Mouse (Mus musculus) lung, embryonic 14.5 days (tissue): ENCODE results near the gene Pten. TPM values are rescaled to one million over a fixed set of nuclear protein-coding genes. Genes with fewer than 3 reads are reported as not detected.
"Not testable (repeated sequence)": the region's sequence is repeated elsewhere in the genome, so short reads cannot be mapped to it uniquely, and the experiment has no call there.

ENCODE experiments used
- ATAC-seq: fragments of 200-750 bp; cut with Nextera tagmentation; 2 replicates; pipeline ENCODE4 v1.8.0; 2017; ENCODE audit warnings: mild to moderate bottlenecking, moderate TSS enrichment, moderate library complexity; ENCODE audit not compliant: insufficient read depth
- DNase-seq: peaks from one replicate; pipeline ENCODE4 v3.0.0-alpha.2; 2015
- H3K27ac ChIP-seq: fragments of 300-500 bp; sonication (generic); 2 replicates; pipeline ENCODE4 v1.5.1; 2014; ENCODE audit warnings: low read depth, mild to moderate bottlenecking, moderate library complexity
- H3K27me3 ChIP-seq: fragments of 300-500 bp; sonication (generic); 2 replicates; pipeline ENCODE4 v1.6.1; 2014; ENCODE audit warnings: low read length, control low read depth; ENCODE audit not compliant: insufficient read depth
- H3K36me3 ChIP-seq: fragments of 300-500 bp; sonication (generic); 2 replicates; pipeline ENCODE4 v1.6.1; 2014; ENCODE audit warnings: control low read depth; ENCODE audit not compliant: insufficient read depth
- H3K4me1 ChIP-seq: fragments of 300-500 bp; sonication (generic); 2 replicates; pipeline ENCODE4 v1.6.1; 2014; ENCODE audit warnings: antibody characterized with exemption, control low read depth; ENCODE audit not compliant: insufficient read depth
- H3K4me2 ChIP-seq: fragments of 300-500 bp; sonication (generic); 2 replicates; pipeline ENCODE4 v1.6.1; 2014; ENCODE audit warnings: mild to moderate bottlenecking
- H3K4me3 ChIP-seq: fragments of 300-500 bp; sonication (generic); 2 replicates; pipeline ENCODE4 v1.5.1; 2014; ENCODE audit warnings: low read depth, low read length
- H3K9ac ChIP-seq: fragments of 300-500 bp; sonication (generic); 2 replicates; pipeline ENCODE4 v1.6.1; 2014
- H3K9me3 ChIP-seq: fragments of 300-500 bp; sonication (generic); 2 replicates; pipeline ENCODE4 v1.6.1; 2016; ENCODE audit warnings: low read depth, low read length, control low read depth
- CTCF ChIP-seq: IDR thresholded peaks from 2 replicates; pipeline ENCODE4 v1.5.1; 2016; ENCODE audit warnings: antibody characterized with exemption, low read depth
- WGBS: fragments of 180-500 bp; shearing (Covaris S2); extraction: QIAGEN DNeasy Blood & Tissue Kit; methylation state at CpG from one replicate; pipeline ENCODE4 v1.1.7; 2014; 5-methylcytosine and 5-hydroxymethylcytosine counted together
- polyA plus RNA-seq: library from polyadenylated mRNA; unstranded; fragments of >200 nt; fragmentation: Nextera tagmentation; extraction: Ambion mirVana; gene quantifications from 2 replicates; pipeline ENCODE4 v1.2.1, GENCODE M21; 2014

Pten gene
- polyA plus RNA-seq, 1 experiment from 2014 or later: 15.4 TPM

DNA sequence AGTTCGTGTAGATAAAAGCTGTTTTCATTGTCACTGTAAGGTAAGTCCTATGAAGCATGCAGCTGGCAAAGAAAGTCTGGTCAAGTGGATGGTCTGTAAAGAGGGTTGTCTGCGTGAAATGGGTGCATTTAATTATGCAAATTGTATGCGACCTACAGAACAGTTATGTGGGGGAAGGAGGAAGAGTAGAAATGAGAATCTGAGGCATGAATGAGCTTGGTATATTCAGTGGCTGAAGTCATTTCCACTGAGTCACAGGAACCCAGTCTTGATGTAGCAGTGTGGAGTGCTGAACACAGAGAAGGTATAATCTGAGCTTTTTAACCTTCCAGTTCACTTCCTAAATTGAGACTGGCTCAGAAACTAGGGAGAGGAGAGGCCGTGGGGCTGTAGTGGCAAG is 61.5 kb downstream of the Pten start:
- Histone ChIP-seq H3K9me3 (no peaks in the 10 kb centered on the region), H3K4me3 (no peak overlapping the region), H3K4me1 (no peaks in the 10 kb centered on the region), H3K4me2 (no peak overlapping the region), H3K9ac (no peak overlapping the region), H3K27me3 (no peaks in the 10 kb centered on the region), H3K27ac (no peak overlapping the region), H3K36me3 (peaks cover 29% of the 10 kb centered on the region)
- WGBS: 85% methylated on average over 4 of the region's 4 CpGs
- DNase-seq (no peak), ATAC-seq (no peak)
- no peak for TF ChIP-seq CTCF

DNA sequence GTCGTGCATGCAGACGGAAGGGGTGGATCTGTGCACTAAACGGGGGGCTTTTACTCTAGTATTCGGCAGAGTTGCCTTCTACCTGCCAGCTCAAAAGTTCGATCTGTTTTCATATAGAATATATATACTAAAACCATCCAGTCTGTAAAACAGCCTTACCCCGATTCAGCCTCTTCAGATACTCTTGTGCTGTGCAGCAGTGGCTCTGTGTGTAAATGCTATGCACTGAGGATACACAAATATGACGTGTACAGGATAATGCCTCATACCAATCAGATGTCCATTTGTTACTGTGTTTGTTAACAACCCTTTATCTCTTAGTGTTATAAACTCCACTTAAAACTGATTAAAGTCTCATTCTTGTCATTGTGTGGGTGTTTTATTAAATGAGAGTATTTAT is 65.7 kb downstream of the Pten start:
- not testable (repeated sequence) for ATAC-seq, H3K9ac ChIP-seq, DNase-seq, H3K4me1 ChIP-seq, H3K27ac ChIP-seq, H3K27me3 ChIP-seq, H3K9me3 ChIP-seq, H3K4me3 ChIP-seq, H3K4me2 ChIP-seq
- H3K36me3 ChIP-seq: peaks cover 23% of the 10 kb centered on the region
- no CpG with 5 or more reads among the region's 7 CpGs for WGBS

DNA sequence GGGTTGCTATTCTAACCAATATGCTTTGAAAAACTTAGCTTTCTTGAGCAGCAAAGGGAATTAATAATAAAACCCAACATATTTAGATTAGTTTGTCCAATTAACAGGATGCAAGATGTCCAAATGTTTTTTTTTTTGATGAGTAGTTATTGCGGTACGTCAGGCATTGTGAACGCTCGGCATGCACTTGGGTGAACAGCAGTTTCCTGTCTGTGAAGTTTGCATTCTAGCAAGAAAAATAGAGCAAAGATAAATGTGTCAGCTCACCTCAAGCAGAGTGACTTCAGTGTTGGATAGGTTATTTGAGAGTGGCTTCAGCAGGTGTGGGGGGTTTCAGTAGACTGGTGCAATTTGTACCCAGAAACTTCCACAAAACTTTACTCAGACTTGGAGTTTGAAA is 69.3 kb downstream of the Pten start:
- no peaks in the 10 kb centered on the region for H3K27me3 ChIP-seq
- no peaks in the 10 kb centered on the region for H3K9me3 ChIP-seq
- no peak for TF ChIP-seq CTCF
- no peak overlapping the region for H3K4me2 ChIP-seq
- H3K27ac ChIP-seq: no peak overlapping the region
- H3K36me3 ChIP-seq: no peaks in the 10 kb centered on the region
- H3K4me3 ChIP-seq: no peak overlapping the region
- WGBS: 60% methylated on average over 4 of the region's 4 CpGs
- no peak overlapping the region for H3K9ac ChIP-seq
- no peaks in the 10 kb centered on the region for H3K4me1 ChIP-seq
- ATAC-seq (no peak), DNase-seq (no peak)

DNA sequence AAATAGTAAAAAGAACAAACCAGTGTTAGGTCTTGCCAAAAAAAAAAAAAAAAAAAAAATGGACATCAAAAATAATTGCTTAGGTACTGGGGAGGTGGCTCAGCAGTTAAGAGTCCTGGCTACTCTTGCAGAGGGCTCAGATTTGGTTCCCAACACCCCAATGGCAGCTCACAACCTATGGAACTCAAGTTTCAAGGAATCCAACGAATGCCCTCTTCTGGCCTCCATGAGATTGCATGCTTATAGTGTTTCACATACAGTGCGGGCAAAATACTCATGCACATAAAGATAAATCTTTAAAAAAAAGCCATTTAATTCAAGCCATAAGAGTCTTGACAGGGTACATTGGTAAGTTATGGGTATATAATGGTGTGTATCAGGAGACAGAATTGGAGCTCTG is 72.6 kb downstream of the Pten start:
- no peaks in the 10 kb centered on the region for H3K27me3 ChIP-seq
- H3K4me3 ChIP-seq: no peak overlapping the region
- no peak overlapping the region for H3K4me2 ChIP-seq
- DNase-seq (no peak), ATAC-seq (no peak)
- WGBS: 86% methylated on average over 2 of the region's 2 CpGs
- no peaks in the 10 kb centered on the region for H3K36me3 ChIP-seq
- no peaks in the 10 kb centered on the region for H3K9me3 ChIP-seq
- H3K27ac ChIP-seq: no peak overlapping the region
- no peak overlapping the region for H3K9ac ChIP-seq
- no peaks in the 10 kb centered on the region for H3K4me1 ChIP-seq
- no peak for TF ChIP-seq CTCF

DNA sequence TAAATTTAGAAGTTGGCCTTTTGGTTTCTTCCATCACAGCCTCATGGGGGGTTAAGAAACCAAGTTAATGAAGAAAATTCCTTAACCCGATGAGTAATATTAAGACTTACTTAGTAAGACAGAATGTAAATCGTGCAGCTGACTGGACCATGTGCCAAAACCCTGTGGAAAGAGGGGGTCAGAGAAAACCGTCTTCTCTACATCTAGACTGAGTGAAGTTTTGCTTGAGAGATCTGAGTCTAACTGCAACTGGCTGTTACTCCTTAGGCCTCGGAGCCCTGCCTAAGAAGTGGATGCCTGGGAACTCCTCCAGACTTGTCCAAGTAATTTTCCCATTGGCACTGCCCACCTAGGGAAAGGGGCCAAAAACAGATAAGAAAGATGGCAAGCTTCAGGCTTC is 74.0 kb downstream of the Pten start:
- no peak overlapping the region for H3K27ac ChIP-seq
- no peaks in the 10 kb centered on the region for H3K36me3 ChIP-seq
- no peak overlapping the region for H3K4me3 ChIP-seq
- H3K4me2 ChIP-seq: no peak overlapping the region
- TF ChIP-seq CTCF: no peak
- H3K4me1 ChIP-seq: no peaks in the 10 kb centered on the region
- H3K27me3 ChIP-seq: no peaks in the 10 kb centered on the region
- DNase-seq: no peak
- no peak for ATAC-seq
- 77% methylated on average over 4 of the region's 4 CpGs for WGBS
- no peak overlapping the region for H3K9ac ChIP-seq
- H3K9me3 ChIP-seq: no peaks in the 10 kb centered on the region

DNA sequence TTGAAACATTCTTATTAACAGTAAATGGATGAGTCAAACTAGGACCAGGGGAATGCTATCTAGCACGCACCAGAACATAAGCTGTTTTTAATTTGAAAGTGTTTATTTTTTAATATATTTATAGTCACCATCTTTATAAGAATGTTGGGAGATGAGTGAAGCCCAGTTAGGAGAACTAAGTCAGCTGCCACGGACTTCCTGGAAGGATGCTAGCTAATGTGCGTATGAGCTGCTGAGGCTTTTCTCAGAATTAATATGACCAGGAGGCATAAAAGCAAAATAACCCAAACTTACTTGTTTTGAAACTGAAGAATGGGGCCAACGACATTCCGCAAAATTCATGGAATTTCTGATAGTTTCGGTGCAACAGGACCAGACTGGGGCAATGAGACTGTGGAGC is 83.2 kb downstream of the Pten start:
- no peak overlapping the region for H3K27ac ChIP-seq
- H3K36me3 ChIP-seq: no peaks in the 10 kb centered on the region
- no peak overlapping the region for H3K9ac ChIP-seq
- no peak for TF ChIP-seq CTCF
- H3K9me3 ChIP-seq: peaks cover 4% of the 10 kb centered on the region; the same call in 1 of the 2 replicates
- no peak overlapping the region for H3K4me3 ChIP-seq
- no peak overlapping the region for H3K4me2 ChIP-seq
- WGBS: 85% methylated on average over 6 of the region's 6 CpGs
- no peaks in the 10 kb centered on the region for H3K4me1 ChIP-seq
- DNase-seq (no peak), ATAC-seq (no peak)
- H3K27me3 ChIP-seq: no peaks in the 10 kb centered on the region

DNA sequence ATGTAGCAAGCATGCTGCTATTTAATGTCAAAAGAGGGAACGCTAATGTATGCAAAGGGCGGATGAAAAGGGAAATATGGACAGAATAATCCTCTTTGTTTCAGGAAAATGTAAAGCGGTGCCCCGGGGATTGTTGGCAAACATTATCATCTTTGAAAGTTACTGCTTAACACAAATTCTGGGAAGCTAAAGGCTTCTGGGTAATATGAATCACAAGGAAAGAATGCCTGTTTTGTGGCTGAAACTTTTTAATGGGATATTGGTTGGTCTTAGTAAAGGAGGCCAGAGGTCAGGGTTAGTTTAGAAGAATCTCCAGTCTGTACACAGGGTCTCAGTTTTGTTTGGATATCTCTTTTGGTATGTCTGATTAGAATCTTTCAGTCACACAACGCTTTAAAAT is 87.2 kb downstream of the Pten start:
- Histone ChIP-seq H3K36me3 (no peaks in the 10 kb centered on the region), H3K4me3 (no peak overlapping the region), H3K27me3 (no peaks in the 10 kb centered on the region), H3K9me3 (no peaks in the 10 kb centered on the region), H3K27ac (no peak overlapping the region), H3K9ac (no peak overlapping the region), H3K4me2 (no peak overlapping the region), H3K4me1 (no peaks in the 10 kb centered on the region)
- ATAC-seq (no peak), DNase-seq (no peak)
- no peak for TF ChIP-seq CTCF
- WGBS: 67% methylated on average over 5 of the region's 5 CpGs

DNA sequence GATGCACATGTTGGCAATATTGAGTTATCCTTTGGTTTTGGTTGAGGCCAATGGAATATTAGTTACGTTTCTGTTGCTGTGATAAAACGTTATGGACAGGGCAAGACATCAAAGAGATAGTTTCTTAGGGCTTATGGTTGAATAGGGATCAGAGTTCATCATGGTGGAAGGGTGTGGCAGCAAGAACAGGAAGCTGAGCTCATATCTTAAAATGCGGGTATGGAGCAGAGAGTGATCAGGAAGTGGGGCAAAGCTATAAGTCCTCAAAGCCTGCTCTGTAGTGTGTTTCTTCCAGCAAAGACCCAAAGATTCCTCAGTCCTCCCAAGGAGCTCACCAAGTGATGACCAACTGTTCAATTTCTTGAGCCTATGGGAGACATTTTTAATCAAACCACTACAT is 90.7 kb downstream of the Pten start:
- H3K4me1 ChIP-seq: no peaks in the 10 kb centered on the region
- no peaks in the 10 kb centered on the region for H3K9me3 ChIP-seq
- DNase-seq (no peak), ATAC-seq (no peak)
- no peak overlapping the region for H3K4me3 ChIP-seq
- H3K9ac ChIP-seq: no peak overlapping the region
- no peaks in the 10 kb centered on the region for H3K36me3 ChIP-seq
- no peaks in the 10 kb centered on the region for H3K27me3 ChIP-seq
- no peak overlapping the region for H3K4me2 ChIP-seq
- TF ChIP-seq CTCF: no peak
- H3K27ac ChIP-seq: no peak overlapping the region
- WGBS: 75% methylated on average over 3 of the region's 3 CpGs
